Mouse (Mus musculus) kidney, postnatal 25 days (tissue): ENCODE data around the gene AC124502.3.
"Not testable (repeated sequence)": the region's sequence is repeated elsewhere in the genome, so short reads cannot be mapped to it uniquely, and the experiment has no call there.

Experiments used
- DNase-seq, 2 experiments: peaks; one replicate each; pipeline ENCODE4 v3.0.0; 2021; ENCODE audit warnings: mixed read lengths in 2 of 2

AC124502.3 gene

DNA sequence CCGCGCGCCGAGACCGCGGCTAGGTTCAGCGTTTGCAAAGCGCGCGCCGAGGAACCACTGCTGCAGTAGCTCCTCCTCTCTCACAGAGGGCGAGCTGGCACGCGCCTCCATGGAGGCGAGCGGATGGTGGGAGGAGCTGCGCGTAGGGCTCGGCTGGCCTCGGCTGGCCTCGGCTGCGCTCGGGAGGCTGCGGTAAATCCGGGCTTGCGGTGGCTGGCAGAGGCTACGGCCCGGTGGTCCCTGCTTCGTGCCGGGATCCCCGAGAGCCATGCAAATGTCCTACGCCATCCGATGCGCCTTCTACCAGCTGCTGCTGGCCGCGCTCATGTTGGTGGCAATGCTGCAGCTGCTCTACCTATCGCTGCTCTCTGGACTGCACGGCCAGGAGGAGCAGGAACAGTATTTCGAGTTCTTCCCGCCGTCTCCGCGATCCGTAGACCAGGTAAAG lies at the start of gene AC124502.3, which contains the start of gene B4gat1:
AC124502.3 (plus strand) TSS at position 183 of the 448 bp plus-strand sequence.
B4gat1 (plus strand) TSS at position 118 of the 448 bp plus-strand sequence.
- peak; percentile 91 to 95 for DNase-seq

DNA sequence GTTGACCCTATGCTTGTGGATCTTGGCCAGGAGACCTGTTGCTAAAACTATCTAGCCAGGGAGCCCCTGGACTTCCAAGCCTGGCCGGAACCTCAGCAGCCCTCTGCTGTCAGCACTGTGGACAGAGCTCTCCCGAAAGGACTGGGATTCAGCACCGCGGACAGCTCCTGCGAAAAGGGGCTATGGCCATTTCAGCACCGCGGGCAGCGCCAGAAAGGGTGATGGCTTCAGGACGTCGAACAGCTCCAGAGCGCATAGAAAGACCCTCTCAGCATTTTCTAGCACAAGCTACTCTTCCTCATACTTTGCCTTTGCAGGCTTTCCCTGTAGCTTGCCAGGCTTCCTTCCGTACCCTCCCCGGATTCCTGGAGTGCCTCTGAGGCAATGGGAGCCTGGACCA lies 49.7 kb upstream of the AC124502.3 start:
- DNase-seq: peak; percentile 91 to 95

DNA sequence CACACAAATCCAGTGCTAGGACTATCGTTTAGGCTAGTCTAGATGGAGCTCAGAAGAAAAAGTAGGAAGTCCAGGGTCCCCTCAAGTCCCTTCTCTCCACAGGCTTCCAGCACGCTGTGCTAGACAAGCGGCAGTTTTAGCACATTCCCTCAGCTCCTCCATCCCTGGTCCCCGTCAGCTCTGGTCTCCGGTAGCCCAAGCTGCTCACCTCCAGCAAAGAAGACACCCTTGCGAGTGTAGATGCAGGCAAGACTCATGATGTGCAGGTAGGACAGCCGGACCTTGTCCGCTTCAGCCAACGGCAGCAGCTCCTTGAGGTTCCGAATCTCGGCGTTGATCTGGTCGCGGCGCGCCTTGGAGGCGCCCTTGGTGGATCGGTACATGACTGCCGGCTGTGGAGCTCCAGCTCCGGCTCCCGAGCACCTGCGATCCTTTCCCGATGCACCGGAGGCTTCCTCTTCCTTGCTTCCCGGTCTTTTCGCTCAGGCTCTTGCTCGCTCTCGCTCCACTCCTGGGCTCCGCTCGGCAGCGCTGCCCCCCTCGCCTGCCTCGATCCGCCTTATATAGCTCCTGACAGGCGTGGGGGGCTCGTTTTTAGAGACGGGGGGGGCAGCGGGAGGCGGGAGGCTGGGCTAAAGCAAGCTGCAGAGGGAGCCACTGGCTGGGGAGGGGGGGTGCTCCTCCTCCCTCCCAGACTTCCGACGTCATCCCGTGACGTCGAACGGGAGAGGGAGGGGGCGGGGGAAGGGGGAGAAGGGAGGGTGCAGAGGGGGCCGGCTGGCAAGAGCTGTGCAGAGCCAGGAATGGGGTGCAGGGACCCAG lies 49.0 kb upstream of the AC124502.3 start:
- DNase-seq: no peak

DNA sequence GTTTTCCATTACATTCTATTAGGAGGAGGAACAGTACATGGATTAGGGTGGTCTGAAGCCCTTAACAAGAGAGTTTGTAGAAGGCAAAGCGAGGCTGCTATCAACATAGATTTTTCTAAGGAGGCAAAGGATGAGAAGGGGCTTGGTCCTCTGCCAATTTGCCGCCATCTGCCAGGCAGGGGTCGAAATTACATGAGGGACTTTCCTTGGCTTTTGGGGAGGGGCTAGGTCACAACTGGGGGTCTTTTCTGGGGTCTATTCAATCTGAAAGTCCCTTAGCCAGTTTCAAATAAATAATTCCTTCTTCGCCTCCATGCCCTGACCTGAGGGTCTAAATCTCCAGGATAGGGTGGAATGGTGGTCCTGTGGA lies 48.5 kb upstream of the AC124502.3 start, which contains the start of gene Npas4:
Npas4 (minus strand) TSS at position 61 of the 370 bp plus-strand sequence.
- no peak for DNase-seq

DNA sequence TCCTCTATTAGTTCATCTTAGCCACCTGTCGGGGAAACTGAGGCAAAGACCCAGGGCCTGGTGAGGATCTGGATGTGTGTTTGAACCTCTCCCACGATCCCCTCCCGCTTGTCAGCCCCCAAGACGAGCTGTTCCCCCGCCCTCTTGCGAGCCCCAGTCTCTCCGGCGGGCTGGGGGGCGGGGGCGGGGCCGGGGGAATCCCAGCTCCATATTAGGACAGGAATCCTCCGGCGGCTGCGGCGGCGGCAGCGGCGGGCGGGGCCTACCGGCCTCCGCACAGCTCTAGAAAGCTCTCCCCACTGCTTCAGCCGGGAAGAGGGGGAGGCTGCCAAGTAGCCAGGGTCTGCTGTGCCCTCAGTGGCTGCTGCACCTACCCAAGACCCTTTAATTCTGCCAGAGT lies 48.0 kb upstream of the AC124502.3 start:
- no peak for DNase-seq

DNA sequence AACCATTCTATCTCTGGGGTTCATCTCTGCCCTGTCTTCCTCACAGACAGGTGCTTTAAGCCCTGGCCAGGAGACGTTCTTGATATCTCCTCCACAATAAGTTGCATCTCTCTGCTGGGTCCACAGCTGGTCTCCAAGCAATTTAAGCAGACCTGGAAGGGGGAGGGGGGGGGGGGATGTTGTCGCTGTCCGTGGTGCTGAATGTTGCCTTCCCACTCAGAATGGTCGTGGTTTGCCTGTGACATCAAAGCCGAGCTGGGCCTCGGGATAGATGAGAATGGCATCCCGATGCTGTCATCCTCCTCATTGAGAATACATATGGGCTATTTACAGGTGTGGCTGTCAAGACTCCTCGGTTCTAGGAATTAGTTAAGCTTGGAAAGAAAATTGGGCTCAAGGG lies 46.3 kb upstream of the AC124502.3 start:
- no peak for DNase-seq

DNA sequence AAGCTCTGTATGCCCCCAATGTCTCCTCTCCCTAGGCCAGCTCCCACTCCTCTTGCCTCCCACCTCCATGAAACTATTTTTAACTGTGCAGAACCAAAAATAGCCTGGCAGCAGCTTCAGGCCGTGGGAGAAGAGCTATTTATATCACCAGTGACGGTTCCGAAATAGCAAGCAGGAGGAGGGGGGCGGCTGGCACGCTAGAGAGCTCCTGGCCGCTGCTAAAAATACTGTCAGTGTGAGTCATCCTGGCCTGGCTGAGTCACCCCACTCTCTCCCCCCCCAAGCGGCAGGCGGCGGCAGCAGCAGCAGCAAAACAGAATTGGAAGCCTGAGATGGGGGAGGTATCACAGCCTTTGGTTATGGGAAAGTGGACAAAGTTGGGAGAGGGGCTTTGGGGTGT lies 45.8 kb upstream of the AC124502.3 start:
- DNase-seq: no peak

DNA sequence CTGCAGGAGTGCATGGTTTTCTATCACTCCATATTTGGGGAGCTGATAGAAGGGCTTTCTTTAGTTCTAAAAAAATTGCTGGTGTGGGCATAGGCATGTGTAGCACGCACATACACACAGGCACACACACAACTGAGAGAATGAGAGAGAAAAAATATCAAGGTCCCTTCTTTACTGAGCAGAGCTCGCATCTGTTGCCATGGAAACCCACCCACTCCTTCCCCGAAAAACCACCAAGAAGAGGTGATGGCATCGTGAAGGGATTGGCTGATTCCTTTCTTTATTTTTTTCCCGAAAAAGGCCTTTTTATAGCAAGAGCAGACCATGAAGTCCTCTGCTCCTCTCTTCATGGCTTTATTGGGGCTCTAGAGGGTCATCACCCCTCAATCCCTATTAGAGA lies 44.6 kb upstream of the AC124502.3 start:
- DNase-seq: no peak

DNA sequence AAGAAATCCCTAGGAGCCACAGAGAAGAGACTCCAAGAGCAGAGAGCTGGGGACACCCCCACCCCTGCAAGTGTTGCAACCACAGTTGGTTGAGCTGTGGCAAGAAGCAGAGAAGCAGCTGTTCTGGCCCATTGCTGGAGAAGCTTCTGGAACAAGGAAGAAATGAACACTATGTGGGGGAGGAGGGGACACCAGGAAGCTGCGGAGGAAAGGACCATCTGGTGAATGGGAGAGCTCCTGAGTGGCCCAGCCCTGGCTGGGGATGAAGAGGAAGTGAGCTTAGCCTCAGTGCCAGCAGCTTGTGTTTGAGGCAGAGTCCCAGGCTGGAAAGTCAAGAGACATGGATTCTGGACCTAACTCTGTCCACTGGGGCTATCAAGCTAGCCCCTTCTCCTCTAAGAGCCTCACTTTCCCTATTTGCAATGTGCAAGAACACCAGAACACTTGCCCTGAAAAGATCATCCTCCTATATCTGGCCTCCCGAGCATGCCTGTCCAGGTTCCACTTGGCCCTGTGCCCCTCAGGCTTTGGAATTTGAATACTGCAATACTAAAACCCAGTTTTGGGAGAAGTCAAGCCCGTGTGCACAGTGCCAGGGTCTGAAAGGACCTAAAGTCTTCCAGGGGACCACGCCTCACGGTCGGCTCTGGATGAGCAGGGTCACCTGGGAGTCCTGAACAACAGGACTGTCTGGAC lies 39.1 kb upstream of the AC124502.3 start:
- DNase-seq: no peak

DNA sequence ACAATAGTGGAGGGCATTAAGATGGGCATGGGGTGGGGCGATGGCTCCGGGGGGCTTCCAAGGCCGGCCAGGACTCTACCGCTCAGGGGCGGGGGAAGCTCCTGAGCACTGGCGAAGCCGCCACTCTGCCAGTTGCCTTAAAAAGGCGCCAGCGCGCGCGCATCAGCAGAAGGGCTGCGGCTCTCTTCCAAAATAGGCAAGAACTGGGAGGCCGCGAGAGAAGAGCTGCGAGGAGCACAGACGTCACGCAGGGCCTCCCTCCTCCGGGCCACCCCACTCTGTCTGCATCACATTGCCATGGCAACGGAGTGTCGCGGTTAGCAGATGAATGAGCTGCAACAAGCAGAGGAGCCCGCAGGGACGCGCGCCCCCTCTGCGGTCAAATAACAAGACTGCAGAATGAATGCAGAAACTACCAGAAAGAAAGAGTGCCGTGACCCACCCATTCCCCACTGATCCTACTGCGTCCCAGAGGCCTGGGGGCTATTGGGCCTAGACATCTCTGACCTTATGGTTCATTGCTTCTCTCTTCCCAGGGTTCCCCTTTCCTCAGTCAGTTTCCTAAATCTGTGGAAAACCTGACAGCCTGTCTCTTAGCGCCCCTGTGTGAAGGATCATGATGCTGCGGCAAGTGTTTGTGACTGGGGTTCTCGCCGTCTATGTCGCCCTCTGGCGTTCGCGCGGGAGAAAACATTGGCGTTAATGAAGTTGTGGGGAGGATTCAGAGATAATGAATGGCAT lies 36.9 kb upstream of the AC124502.3 start:
- peak; percentile 69 to 72 for DNase-seq

DNA sequence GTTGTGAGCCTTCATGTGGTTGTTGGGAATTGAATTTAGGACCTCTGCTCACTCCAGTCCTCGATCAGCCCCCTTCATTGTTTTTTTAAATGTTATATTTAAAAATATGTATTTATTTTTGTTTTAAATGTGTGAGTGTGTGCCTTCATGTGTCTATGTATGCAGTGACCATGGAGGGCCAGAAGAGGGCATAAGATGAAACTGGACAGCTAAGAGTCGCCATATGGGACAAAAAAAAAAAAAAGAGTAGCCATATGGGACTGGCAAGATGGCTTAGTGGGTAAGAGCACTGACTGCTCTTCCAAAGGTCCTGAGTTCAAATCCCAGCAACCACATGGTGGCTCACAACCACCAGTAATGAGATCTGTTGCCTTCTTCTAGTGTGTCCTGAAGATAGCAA lies 35.0 kb upstream of the AC124502.3 start:
- DNase-seq: not testable (repeated sequence)

DNA sequence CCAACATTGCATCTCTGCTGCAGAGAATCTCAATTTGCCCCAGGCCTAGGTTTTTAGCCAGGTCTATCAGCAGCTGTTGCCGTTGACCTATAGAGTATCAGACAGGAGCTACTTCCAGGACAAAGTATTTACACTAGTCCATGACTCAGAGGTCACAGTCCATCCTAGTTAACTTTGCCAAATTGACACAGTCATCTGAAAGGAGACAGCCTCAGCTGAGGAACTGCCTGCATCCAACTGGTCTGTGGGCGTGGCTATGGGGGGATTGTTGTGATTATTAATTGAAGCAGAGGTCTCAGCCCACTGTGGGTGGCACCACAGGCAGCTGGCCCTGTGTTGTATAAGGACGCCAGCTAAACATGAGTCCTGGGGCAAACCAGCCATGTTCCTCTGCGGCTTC lies 33.8 kb upstream of the AC124502.3 start:
- DNase-seq: no peak

DNA sequence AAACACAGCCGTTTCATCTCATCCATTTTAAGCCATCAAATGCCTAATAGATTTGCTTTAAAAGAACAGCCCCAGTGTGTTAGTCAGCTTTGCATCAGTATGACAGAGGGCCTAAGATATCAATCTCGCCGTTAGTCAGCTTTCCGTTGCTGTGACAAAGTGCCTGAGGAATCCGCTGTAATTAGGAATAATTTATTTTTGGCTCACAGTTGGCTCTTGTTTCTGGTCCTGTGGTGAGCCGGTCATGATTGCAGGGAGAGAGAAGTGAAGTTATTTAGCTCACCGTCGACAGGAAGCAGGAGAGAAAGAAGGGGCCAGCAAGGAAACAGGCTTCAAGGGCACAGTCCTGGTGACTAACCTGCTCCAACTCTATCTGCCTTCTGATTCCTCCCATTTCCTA lies 25.6 kb upstream of the AC124502.3 start:
- DNase-seq: no peak

DNA sequence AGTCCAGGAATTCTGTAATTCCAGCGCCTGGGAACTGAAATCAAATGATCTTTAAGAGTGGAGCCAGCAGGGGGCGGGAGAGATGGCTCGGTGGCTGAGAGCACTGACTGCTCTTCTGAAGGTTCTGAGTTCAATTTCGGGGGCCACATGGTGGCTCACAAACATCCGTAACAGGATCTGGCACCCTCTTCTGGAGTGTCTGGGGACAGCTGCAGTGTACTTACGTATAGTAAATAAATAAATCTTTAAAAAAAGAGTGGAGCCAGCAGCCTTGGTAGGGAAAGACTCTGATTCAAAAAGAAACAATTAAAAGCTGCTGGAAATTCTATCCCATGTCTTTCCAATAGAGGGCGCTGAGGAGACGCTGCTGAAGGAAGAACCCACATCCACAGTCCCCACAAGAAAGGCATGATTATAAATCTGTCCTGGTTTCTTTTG lies 23.7 kb upstream of the AC124502.3 start:
- peak in 1 of 2 experiments; percentile 64 for DNase-seq

DNA sequence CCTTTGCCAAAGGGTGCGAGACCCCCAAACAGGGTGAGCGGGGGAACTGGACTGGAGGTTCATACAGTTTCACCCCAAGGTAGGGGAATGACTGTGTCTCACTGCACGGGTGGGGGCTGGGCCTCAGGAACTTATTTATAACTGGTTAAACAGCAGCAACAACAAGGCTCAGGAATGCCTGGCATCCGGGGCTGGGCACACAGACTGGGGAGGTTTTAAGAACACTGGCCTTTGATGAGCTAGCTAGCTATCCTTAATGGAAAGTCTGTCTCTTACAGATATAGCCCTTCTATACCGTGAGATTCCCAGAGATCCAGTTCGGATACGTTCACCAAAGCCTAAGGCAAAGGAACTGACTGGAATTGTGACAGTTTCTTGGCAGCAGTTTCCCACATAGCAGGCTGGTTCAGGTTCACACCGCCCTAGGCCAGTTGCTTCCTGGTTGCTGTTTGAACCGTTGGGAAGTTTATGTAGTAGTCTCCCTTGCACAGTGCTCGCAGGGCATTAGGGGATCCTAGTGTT lies 22.4 kb upstream of the AC124502.3 start:
- DNase-seq: peak; percentile 75 to 78

DNA sequence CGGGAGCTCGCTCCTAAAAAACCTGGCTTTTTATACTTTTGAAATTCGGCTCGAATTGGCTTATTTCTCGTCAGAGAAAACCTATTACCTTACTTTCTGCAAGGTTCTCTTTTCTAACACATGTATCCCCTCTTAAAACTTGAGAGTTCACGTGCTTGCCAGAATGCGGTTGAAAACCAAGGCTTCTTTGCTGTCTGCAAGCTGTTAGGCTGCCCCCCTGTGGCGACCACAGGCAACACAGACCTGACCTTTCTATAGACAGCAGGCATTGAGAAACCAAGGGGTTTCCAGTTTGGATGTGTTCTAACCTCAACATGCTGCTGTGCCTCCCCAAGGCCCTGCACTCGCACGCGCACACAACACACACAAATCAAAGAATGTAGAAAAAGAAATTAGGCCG lies 21.9 kb upstream of the AC124502.3 start:
- DNase-seq: peak; percentile 79 to 80

DNA sequence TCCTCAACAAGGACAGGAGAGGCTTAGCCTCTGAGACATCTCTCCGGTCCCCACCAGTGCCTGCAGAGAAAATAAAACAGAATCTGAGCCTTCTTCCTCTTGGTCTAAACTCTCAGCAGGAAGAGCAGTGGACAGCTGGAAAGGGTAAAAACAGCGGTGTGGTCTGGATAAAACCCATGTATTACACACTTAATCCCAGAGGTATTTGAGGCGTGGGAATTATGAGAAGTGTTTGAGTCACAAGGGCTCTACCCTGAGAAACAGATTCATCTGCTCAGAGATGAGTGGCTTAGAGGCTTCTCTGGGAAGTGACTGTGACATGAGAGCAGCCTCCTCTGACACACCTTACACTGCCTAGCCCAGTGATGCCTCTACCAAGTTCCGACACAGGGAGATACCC lies 21.1 kb upstream of the AC124502.3 start:
- DNase-seq: no peak

DNA sequence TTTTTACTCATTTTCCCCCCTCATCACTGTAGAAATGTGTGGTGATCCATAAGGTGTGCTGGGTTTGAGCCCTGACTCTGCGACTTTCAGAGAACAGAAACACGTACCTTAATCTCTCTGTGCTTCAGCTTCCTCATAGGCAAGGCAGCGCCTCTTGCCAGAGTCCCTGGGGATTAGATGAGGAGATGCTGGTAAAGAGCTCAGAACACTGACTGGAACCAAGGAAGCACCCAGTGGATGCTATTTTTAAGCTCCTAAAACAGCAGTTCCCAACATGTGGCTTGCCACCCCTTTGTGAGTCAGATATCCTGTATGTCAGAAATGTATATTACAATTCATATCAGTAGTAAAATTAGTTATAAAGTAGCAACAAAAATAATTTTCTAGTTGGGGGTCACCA lies 20.5 kb upstream of the AC124502.3 start:
- no peak for DNase-seq

DNA sequence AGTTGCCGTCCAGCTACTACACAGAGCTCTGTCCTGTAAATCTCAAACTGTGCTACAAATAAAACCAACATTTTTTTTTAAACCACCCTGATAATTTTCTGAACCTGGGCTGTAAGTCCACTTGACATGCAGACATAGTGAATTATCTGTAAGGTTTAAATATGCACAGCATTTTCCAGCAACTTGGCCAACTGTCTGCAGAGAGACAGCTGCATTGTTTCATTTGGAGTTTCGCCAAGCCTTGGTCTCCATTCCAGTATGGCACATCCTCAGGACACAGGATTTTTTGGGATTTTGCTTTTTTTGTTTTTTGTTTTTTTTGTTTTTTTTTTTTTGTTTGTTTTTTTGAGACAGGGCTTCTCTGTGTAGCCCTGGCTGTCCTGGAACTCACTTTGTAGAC lies 17.3 kb upstream of the AC124502.3 start:
- DNase-seq: peak in 1 of 2 experiments; percentile 14

DNA sequence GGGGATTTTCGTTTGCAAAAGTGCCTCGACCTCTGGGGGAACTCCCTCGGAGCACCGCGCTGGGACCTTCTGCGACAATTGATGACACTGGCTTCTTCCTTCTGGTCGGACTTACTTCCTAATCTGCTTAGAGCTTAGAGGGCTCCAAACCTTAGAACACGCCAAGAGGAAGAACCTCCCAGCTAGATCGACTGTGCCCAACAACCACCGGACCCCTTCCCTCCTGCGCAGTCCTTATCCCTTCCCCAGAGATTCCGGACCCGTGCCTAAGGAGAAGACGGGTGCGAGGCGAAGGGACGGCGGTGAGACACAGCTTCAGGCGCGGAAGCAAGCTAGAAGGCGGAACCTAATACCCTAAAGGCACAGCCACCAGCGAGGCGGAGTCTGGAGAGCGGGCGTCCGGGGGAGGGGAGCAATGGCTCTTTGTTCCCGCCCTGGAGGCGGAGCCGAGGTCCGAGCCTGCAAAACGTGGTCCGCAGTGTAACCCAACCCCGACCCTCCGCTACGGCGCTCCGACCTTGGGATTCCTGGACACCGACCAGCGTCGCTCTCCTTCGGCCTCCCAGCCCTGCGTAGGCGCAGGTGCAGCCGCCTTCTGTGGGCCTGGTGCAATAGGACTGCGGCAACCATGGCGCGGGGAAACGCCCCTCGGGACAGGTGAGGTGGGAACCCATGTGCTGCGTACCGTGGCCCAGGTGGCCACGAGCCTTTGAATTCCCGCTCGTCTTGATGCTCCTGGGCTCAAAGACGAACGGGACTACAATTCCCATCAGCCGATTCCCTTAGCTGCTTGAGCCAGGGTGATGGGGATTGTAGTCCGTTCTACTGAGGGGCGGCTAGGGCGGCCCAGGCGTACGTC lies 14.8 kb upstream of the AC124502.3 start, which contains the start of gene Slc29a2:
Slc29a2 (plus strand) TSS at position 240 of the 859 bp plus-strand sequence.
- peak; percentile 95 to 96 for DNase-seq

DNA sequence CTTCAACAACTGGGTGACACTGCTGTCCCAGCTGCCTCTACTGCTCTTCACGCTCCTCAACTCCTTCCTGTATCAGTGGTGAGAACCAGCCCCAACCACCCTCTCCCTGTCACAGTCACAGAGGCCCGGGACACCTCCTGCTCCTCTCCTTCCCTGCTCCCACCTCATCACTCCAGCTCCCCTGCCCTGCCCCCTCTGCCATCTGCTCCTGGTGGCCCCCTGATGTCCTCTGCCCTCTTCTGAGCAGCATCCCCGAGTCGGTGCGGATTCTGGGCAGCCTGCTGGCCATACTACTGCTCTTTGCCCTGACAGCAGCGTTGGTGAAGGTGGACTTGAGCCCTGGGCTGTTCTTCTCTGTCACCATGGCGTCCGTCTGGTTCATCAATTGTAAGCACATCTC lies 12.6 kb upstream of the AC124502.3 start:
- no peak for DNase-seq

DNA sequence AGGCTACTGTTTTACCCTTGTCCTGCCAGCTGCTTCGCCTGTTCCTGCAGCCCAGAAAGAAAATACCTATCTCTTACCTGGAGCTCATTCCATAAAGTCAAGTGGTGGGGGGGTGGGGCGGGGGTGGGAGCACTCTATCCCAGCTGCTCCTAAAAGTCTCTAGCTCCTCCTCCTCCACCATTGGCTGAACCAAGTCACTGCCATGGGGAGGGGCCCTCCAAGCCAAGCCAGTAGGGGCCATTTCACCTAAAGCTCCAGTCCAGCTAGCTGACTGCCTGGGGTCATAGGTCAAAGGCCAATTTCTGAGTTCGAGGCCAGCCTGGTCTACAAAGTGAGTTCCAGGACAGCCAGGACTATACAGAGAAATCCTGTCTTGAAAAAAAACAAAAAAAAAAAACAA lies 6.0 kb upstream of the AC124502.3 start:
- no peak for DNase-seq
